Mouse (Mus musculus): ENCODE results near the gene Rbfox1. TPM values are rescaled to one million over a fixed set of nuclear protein-coding genes. Genes with fewer than 3 reads are reported as not detected.

The Rbfox1 gene
- polyA plus RNA-seq, 3 experiments from 2014 or later, result not detected

- no peak for ATAC-seq
Measured at GRCm38 (mm10) chr16:6840461-6840860, 955.3 kb downstream of the Rbfox1 start.

- no peak for ATAC-seq
Measured at GRCm38 (mm10) chr16:6842066-6842785, 957.1 kb downstream of the Rbfox1 start.

DNA sequence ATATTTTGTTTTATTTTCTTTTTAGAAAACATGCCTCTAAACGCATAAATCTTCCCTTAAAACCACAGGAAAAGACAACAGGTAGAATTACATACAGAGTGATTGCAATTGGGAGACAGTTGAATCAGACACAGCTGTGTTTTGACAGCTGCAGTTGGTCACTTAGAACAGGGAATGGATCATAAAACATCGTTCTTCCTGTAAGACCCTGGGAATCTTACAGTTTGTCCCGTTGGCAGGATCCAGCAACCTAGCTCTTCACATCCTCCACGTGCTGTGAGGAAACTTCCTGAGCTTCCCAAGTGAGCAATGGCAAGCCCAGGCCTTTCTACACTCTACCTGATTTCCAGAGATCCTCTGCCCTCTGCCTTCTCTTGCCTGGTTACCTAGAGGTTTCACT, 959.5 kb downstream of the Rbfox1 start:
- no peak for ATAC-seq

DNA sequence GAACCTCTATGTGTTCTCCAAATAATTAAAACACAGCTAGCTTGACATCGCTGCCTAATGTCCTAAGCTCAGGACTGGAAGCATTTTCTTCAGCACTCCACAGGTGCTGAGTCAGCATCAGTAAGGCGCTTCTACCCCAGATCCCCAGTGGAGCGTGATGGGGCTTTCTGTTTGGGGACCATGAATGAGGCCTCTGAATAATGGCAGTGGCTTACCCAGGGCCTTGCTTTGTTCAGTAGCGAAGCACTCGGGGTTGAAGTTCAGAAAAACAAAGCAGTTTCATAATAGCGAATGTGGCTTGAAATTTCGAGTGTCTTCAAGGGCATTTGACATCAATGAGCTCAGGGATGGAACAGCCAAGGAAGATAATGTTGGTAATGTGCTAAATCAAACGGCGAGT, 966.2 kb downstream of the Rbfox1 start:
- no peak for ATAC-seq

DNA sequence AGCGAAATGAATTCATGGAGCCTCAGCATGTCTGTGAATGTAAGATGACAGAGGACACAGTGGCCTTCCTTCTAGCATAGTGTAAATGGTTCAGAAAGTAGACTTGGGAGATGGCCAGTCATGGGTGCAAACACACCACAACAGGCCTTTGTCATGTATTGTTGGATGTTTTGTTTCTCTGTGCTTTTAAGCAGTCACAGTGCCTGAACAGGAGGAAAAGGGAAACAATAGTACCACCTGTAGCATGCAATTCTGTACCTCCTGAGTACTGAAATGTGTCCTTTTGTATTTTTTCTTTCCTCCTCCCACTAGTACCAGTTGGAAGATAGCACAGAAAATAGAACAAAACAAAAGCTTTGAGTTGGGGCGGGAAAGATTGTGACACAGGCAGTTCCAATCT, 968.6 kb downstream of the Rbfox1 start:
- no peak for ATAC-seq

DNA sequence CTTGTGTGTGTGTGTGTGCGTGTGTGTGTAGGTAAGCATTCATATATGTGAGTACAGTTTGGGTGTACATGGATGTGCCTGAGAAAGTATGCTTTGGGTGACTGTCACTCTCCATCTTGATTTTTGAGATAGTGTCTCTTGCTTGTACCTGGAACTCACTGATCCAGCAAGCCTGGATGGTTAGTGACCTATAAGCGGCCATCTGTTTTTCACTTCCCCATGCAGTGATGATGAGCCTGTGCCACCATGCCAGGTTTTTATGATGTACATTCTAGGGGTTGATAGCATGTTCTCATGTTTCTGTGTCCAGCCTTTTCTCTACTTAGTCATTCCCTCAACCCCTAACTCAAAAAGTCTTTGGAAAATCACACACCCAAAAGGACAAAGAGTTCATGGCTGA, 976.5 kb downstream of the Rbfox1 start:
- ATAC-seq, result no peak

DNA sequence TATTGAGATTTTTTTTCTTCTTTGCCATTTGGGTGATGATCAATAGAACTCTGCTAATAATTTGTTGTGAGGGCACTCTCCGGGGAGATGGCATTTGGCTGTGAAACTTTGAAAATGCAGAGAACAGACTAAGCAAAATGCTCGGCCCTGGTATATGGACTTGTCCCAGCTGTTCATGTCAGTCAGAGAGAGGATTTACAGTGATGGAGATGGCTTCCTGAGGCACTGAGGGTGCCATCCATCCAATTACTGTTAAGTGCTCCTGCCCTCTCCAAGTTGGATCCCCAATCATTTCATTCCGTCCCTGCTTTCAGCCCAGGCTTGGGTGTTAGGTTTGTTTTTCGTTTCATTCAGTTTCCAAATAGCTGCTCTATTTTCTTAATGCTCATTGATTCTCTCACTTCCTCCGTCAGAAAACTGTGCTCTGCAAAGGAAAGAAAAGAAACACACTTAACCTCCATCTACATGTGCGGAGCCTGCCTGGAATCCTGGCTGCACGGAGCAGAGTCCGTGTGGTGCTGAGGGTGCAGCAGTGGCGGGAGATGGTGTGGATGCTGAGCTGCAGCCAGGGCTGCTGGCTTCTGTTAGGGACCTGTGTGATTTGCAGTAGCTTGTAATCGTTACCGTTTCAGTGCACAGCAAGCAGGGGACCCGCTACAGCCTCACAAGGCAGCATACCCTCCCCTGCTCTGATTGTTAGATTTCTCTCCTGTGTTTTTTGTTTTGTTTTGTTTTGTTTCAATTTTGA, 997.7 kb downstream of the Rbfox1 start:
- ATAC-seq, result no peak

- ATAC-seq, result no peak
Measured at GRCm38 (mm10) chr16:6883798-6884197, 998.6 kb downstream of the Rbfox1 start.

GRCm38 (mm10) chr16:6885617-6886016, 1000.5 kb downstream of the Rbfox1 start:
- ATAC-seq, result no peak

DNA sequence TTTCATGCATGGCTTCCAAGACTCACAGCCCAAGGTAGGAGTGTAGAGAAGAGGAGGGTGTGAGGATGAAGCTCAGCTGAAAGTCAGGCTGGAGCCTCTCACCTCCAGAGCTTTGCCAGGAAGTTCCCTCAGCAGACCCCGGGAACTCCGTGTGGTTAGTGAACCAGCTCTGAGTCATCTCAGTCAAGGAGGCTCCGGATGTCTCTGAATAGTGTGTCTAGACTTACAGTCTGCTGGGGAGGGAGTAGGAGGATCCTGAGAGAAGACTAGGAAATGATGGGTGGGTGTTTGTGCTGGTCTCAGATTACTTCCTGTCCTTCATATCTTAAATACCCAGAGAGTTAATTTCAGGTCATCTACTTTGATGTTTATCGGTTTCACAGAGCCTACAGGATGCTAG, 1004.1 kb downstream of the Rbfox1 start:
- no peak for ATAC-seq

DNA sequence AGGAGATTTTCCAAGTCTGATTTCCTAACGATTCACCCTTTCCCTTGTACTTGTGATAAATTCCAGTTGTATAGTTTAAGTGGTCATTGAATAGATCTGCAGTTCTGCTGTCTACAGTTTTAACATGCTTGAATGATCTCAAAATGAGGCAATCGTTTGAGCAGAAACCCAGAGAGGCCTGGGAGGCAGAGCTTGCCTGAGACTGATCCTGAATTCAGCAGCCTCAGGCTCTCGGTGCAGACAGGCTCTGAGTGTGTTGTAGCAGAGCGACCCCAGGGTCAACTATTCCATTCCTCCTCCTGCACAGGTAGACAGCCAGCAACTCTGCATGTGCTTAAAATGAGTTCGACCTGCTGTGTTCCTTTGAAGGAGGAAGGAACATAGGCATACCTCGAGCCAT, 1012.6 kb downstream of the Rbfox1 start:
- ATAC-seq, result no peak

GRCm38 (mm10) chr16:6900006-6900405, 1014.9 kb downstream of the Rbfox1 start:
- no peak for ATAC-seq

DNA sequence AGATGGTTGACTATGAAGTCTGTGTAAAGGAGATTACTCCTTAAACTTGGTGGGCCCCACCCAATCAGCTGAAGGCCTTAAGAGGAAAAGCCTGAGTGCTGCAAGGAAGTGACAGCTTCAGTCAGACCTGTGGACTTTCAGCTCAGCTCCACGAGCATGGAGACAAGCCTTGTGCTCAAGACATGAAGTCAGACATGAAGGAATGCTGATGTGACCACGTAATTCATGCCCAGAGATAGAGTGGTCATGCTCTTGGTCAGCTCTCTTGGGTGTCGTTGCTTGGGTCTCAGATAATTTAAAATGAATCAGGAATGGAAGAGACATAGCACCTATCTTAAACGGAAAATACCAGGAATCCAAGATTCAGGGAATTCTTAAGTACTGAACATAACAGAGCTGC, 1019.8 kb downstream of the Rbfox1 start:
- ATAC-seq, result no peak

DNA sequence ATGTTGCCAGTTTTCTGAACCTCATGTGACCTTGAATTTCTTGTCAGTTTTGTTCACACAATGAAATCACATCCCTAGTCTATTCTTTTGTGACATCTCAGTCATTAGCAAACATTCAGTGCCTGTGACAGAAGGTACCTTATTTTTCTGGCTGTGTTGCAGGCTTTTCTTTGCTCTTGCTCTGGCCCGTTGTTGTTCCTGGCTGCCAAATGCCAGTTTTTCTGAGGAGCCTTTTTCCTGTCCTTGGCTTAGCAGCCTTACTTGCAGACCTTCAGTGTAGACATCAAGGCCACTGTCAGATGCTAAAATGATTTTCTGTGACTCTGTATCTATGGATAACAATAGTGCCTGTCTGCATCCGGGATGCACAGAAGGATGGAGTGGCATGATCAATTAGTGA, 1020.8 kb downstream of the Rbfox1 start:
- ATAC-seq, result no peak

DNA sequence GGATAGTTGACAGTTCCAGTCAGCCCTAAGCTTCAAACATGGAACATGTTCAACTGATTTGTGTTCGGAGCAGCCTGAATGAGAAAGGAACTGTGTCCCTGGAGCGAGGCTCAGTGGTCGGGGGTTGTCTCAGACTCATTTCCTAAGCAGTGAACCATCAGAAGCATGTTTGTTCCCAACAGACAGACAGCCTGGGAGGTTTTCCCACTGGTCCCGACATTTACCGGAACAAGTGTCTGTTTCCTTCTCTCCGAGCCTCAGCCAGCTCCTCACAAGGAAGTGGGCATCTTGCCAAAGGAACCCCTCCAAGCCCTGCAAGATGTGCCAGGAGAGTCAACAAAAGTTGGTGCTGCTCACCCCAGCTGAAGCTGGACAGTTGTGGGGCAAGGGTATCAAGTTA, 1022.4 kb downstream of the Rbfox1 start:
- no peak for ATAC-seq

GRCm38 (mm10) chr16:6914531-6914930, 1029.4 kb downstream of the Rbfox1 start:
- no peak for ATAC-seq

- no peak for ATAC-seq
Measured at GRCm38 (mm10) chr16:6918641-6919040, 1033.5 kb downstream of the Rbfox1 start.

GRCm38 (mm10) chr16:6919681-6920080, 1034.5 kb downstream of the Rbfox1 start:
- ATAC-seq, result no peak

- no peak for ATAC-seq
Measured at GRCm38 (mm10) chr16:6927661-6928060, 1042.5 kb downstream of the Rbfox1 start.

GRCm38 (mm10) chr16:6930795-6931194, 1045.6 kb downstream of the Rbfox1 start:
- ATAC-seq, result no peak

- no peak for ATAC-seq
Measured at GRCm38 (mm10) chr16:6946151-6946550, 1061.0 kb downstream of the Rbfox1 start.

DNA sequence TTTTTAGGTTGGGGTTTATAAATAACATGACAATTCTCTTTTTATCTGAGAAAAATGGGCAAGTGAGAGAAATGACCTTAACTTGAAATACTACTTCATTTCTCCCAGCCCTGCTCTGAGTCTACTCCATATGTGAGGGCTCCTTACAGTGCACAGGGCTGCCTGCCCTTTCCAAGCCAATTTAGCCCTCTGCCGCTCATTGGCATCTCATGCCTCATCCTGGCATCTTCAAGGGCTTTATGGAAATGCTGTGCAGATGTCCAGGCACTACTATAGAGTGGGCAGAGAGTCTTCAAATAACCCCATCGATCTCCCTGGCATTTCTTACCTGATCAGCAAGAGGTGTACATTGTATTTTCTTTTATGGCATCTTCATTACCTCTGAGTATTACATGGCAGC, 1064.5 kb downstream of the Rbfox1 start:
- ATAC-seq, result no peak

DNA sequence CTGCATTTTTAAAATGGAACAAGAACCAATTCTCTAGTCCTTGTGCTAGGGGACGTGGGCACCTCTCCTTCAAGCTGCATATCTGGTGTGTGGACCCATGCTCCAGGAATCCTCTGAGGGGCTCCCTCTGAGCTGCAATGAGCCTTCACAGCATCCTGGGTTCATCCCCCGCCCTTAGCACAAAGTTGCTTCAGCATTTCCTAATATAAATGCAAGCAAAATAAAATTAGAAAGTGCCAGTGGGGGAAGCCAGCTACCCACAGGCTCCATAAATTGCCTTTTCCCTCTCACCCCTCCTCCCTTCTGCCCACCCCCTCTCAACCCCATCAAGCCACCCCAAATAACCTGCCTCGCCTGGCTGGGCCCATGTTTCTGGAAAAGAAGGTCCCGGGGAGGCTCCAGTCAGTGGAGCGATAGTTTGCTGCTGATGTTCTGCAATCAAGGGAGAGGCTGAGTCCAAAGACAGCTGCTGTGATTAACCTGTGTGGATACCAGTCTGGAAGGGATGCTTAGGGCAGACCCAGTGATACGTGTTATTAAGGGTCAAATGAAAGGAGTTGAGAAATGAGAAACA, 1070.0 kb downstream of the Rbfox1 start:
- no peak for ATAC-seq

DNA sequence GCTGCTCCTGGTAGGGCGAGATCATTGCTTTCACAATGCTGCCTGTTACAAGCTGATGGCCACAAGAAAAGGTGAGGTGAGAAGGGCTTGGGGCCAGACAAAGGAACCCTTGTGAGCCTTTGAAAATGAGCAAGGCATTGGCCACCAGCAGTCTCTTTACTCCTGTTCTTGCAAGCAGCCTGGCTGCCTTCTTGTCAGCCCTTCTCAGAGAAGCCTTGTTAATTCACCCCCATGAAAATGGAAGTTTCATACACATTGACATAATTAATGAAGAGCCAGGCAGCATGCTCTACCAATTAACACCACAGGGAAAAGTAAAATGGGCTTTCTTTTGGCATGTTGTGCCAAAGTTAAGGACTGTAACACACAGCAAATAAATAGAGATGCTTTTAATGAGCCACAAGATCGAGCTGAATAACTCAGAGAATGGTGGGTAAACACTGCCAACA, 1076.8 kb downstream of the Rbfox1 start:
- no peak for ATAC-seq

Measured in inflammation-experienced regulatory T-cells, adult 6 months (primary cell).